Mouse (Mus musculus) layer of hippocampus, postnatal 25 days (tissue): Measurements from ENCODE around the gene Ddah2. TPM values are rescaled to one million over a fixed set of nuclear protein-coding genes. Genes with fewer than 3 reads are reported as not detected.
"Not testable (repeated sequence)": the region's sequence is repeated elsewhere in the genome, so short reads cannot be mapped to it uniquely, and the experiment has no call there.

Source experiments
- DNase-seq, 2 experiments: peaks; one replicate each; pipeline ENCODE4 v3.0.0; 2022; ENCODE audit warnings: mixed read lengths in 2 of 2, low spot score in 1 of 2; ENCODE audit errors: extremely low spot score in 1 of 2
- total RNA-seq, 2 experiments: library from RNA; stranded (reverse); gene quantifications; 2 replicates each; pipeline ENCODE4 v1.2.3; 2021

Gene Ddah2
- total RNA-seq, 2 experiments from 2014 or later, result 19.5 to 20.7 TPM

- DNase-seq, result no peak
Measured at GRCm38 (mm10) chr17:35026206-35026605, 32.6 kb upstream of the Ddah2 start.

- peak; percentile 32 to 40 for DNase-seq
Measured at GRCm38 (mm10) chr17:35027277-35028068, 31.4 kb upstream of the Ddah2 start, which contains the start of gene Sapcd1. Sapcd1 (minus strand) TSS chr17:35028016.

- no peak for DNase-seq
Measured at GRCm38 (mm10) chr17:35028315-35028714, 30.5 kb upstream of the Ddah2 start.

GRCm38 (mm10) chr17:35029691-35030532, 28.9 kb upstream of the Ddah2 start:
- DNase-seq, result peak in 1 of 2 experiments; percentile 19

- DNase-seq, result no peak
Measured at GRCm38 (mm10) chr17:35031272-35031671, 27.6 kb upstream of the Ddah2 start.

- no peak for DNase-seq
Measured at GRCm38 (mm10) chr17:35031880-35032279, 27.0 kb upstream of the Ddah2 start.

GRCm38 (mm10) chr17:35032323-35032870, 26.4 kb upstream of the Ddah2 start:
- no peak for DNase-seq

- not testable (repeated sequence) for DNase-seq
Measured at GRCm38 (mm10) chr17:35033703-35034102, 25.1 kb upstream of the Ddah2 start.

GRCm38 (mm10) chr17:35034896-35035295, 23.9 kb upstream of the Ddah2 start:
- DNase-seq, result no peak

GRCm38 (mm10) chr17:35039121-35039873, 19.5 kb upstream of the Ddah2 start:
- DNase-seq, result no peak

GRCm38 (mm10) chr17:35043794-35044193, 15.0 kb upstream of the Ddah2 start:
- DNase-seq, result no peak

GRCm38 (mm10) chr17:35044904-35045806, 13.7 kb upstream of the Ddah2 start:
- no peak for DNase-seq

- DNase-seq, result no peak
Measured at GRCm38 (mm10) chr17:35045807-35046680, 12.8 kb upstream of the Ddah2 start.

GRCm38 (mm10) chr17:35046681-35047455, 12.0 kb upstream of the Ddah2 start, which contains the start of gene Msh5:
Msh5 (minus strand) TSS chr17:35046745.
- peak; percentile 69 to 84 for DNase-seq

GRCm38 (mm10) chr17:35047688-35048087, 11.1 kb upstream of the Ddah2 start:
- no peak for DNase-seq

GRCm38 (mm10) chr17:35048149-35048931, 10.5 kb upstream of the Ddah2 start:
- no peak for DNase-seq
